Mouse (Mus musculus): Measurements from ENCODE around the gene AL607142.1.

AL607142.1 gene

GRCm38 (mm10) chr4:120057529-120057928 is 7.3 kb upstream of the AL607142.1 start:
- DNase-seq (ENCODE audit: low spot score in 2 of 2), result no peak

DNA sequence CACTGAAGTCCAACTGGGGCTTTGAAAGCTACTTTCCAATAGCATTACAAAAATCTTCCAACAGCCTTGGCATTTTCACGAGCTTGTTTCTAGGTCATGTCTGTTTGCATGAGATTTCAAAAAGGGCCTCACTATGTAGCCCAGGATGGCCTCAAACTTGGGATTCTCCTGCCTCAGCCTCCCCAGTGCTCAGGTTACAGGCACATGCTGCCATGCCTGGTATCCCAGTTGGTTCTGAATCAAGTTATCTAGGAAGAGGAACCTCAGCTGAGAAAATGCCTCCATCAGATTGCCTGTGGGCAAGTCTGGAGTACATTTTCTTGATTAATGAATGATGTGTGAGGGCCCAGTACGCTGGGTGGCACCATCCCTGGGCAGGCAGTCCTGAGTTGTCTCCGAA is 6.6 kb upstream of the AL607142.1 start:
- DNase-seq (ENCODE audit: low spot score in 2 of 2), result no peak

GRCm38 (mm10) chr4:120058794-120059193 is 6.0 kb upstream of the AL607142.1 start:
- no peak for DNase-seq (ENCODE audit: low spot score in 2 of 2)

GRCm38 (mm10) chr4:120061727-120062126 is 3.1 kb upstream of the AL607142.1 start:
- no peak for DNase-seq (ENCODE audit: low spot score in 2 of 2)

- no peak for DNase-seq (ENCODE audit: low spot score in 2 of 2)
Observed at GRCm38 (mm10) chr4:120062198-120062597, 2.6 kb upstream of the AL607142.1 start.

DNA sequence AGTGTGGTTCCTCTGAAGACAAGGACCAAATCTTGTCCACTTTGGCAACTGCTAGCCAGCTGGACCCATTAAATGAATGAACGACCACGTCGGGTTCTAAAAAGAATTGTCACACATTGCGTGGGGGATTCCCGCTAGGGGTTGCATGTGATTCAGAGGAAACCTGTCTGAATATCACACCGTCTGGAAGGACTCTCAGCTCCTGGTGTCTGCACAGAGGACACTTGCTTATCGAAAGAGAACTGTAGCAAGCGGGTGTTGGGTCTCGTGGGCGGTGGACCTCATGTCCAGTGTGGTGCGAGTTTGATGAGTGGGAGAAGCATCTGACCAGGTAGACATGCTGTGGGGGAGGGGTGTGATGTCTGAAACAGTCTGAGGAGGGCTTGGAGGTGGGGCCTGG is 2.0 kb upstream of the AL607142.1 start:
- no peak for DNase-seq (ENCODE audit: low spot score in 2 of 2)

GRCm38 (mm10) chr4:120063353-120064124 is 1.3 kb upstream of the AL607142.1 start:
- no peak for DNase-seq (ENCODE audit: low spot score in 2 of 2)

DNA sequence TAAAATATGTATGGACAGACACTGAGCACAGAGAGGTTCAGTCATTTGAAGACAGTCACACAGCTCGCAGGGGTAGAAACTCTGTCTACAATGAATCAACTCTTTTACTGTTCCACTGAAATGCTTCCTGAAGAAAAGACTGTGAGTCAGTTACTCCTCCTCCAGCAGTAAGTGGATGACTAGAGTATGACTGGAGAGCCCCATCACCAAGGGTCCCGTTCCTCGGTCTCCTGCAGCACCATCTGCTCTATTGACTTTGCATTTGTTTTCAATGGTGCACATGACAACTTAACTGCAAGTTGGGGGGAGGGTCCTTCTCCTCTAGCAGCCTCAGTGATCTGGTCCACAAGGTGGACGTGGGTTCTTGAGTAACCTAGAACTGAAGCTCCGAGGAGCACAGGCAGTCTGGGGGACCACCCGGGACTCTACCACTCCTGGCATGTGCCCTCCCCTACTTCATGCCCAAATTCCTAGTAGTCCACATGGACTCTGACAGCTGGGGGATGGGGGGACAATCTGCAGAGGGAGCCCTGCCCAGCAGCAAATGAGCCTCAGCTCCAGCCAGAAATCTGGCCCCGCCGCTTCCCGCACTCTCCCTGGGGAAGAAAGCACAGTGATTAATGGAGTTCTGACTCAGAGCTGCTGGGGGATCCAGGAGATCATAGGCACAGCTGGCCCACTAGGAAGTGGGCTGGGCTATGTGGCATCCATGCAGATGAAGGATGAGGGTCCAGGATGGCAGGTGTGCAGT is 2.2 kb downstream of the AL607142.1 start:
- no peak for DNase-seq (ENCODE audit: low spot score in 2 of 2)

DNA sequence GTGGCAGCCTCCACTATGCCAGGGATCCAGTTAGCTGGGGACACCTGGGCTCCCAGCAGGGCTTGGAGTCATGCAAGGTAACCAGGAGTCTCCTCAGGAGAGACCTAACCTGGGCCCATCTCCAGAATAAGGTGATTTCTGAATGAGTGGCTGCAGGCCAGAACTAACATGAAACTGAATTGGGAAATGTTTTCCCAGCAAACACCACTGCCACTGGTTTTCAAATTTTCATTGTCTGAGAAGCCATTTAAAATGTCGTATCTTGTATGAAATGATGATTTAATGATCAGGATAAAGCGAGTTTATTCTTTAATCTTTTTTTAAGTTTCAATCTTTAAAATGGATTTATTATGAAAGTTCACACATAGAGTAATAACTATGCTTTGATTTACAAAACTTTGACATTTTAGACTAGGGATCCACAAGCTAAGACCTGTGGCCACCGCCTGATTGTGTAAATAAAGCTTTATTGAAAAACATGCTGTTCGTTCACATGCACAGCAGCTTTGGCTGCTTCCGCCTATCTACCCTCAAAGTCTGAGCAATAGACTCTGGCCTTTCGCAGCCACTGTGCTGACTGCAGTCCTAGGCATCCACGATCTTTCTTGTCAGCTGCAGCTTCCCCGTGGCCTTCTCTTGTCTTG is 2.9 kb downstream of the AL607142.1 start:
- no peak for DNase-seq (ENCODE audit: low spot score in 2 of 2)

- DNase-seq (ENCODE audit: low spot score in 2 of 2), result no peak
Observed at GRCm38 (mm10) chr4:120068883-120069581, 4.2 kb downstream of the AL607142.1 start.

DNA sequence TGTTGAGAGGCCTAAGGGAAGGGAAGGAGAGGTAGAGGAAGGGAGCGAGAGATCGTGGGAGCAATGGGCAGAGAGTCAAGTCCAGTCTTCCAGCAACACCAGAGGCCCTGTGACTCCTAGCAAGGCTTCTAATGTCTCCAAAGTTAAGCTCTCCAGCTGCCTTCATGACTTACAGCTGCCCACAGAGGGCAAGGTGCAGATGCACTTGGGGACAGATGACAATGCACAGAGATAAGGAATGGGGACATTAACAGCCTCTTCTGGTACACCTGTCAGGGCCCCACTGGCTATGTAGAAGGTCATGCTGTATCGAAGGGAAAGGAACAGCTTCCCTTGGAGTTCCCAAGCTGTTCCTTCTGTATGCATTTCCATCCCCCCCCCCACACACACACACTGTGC is 4.8 kb downstream of the AL607142.1 start:
- DNase-seq (ENCODE audit: low spot score in 2 of 2), result no peak

- DNase-seq (ENCODE audit: low spot score in 2 of 2), result no peak
Observed at GRCm38 (mm10) chr4:120071411-120071810, 6.6 kb downstream of the AL607142.1 start.

GRCm38 (mm10) chr4:120071842-120072507 is 7.2 kb downstream of the AL607142.1 start:
- no peak for DNase-seq (ENCODE audit: low spot score in 2 of 2)

- no peak for DNase-seq (ENCODE audit: low spot score in 2 of 2)
Observed at GRCm38 (mm10) chr4:120074061-120074460, 9.3 kb downstream of the AL607142.1 start.

DNA sequence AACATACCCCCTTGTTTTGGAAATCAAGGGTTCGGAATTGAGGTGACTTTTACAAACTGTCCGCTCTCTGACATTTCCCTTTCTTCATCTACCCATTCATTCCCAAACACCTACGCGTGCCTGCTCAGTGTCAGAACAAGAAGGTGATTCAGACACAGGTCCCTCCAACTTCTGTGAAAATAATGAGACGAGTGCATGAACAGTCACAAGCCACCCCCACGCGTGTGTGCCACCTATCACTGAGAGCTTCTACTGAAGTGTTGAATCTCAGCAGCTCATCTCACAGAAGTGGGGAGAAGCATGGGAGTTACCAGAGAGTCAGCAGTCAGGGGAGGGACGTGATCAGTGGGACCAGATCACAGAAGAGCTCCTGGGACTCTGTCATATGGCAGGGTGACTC is 12.5 kb downstream of the AL607142.1 start:
- no peak for DNase-seq (ENCODE audit: low spot score in 2 of 2)

- no peak for DNase-seq (ENCODE audit: low spot score in 2 of 2)
Observed at GRCm38 (mm10) chr4:120082527-120082926, 17.7 kb downstream of the AL607142.1 start.

DNA sequence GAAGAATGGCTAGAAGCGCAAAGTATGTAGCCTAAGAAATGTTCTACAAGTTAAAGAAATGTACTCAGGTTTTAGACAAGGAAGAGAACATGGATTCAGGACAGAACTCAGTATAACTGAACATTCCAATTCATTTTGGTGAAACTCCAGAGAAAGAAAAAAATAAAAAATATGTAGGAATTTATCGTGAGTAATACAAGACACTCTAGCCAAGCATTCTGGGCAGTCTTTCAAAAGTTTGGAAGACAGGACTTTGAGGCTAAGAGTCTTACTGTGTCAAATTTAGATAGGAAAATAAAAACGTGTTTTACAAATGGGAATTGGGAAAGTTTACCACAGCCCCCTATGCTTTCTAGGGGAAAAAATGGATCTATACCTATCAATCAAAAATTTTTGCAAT is 18.9 kb downstream of the AL607142.1 start:
- no peak for DNase-seq (ENCODE audit: low spot score in 2 of 2)

GRCm38 (mm10) chr4:120089536-120089935 is 24.7 kb downstream of the AL607142.1 start:
- no peak for DNase-seq (ENCODE audit: low spot score in 2 of 2)

- DNase-seq (ENCODE audit: low spot score in 2 of 2), result no peak
Observed at GRCm38 (mm10) chr4:120091997-120092783, 27.4 kb downstream of the AL607142.1 start.

- DNase-seq (ENCODE audit: low spot score in 2 of 2), result no peak
Observed at GRCm38 (mm10) chr4:120096935-120097334, 32.1 kb downstream of the AL607142.1 start.

- no peak for DNase-seq (ENCODE audit: low spot score in 2 of 2)
Observed at GRCm38 (mm10) chr4:120101186-120101585, 36.4 kb downstream of the AL607142.1 start.
